Mouse (Mus musculus): ENCODE results near the gene Adgrg6.

GRCm38 (mm10) chr10:14570616-14571015 is 25.2 kb upstream of the Adgrg6 start:
- TF ChIP-seq GATA1 (IDR thresholded peaks at IDR 0.05; ENCODE audit: borderline replicate concordance, low read length) (no peak), FLI1 (IDR thresholded peaks at IDR 0.05; ENCODE audit: low read length) (no peak)

Data from megakaryocyte, embryonic 14.5 days (primary cell).